ENCODE assay signal across 8 mouse cellular contexts in the genomic region with DNA sequence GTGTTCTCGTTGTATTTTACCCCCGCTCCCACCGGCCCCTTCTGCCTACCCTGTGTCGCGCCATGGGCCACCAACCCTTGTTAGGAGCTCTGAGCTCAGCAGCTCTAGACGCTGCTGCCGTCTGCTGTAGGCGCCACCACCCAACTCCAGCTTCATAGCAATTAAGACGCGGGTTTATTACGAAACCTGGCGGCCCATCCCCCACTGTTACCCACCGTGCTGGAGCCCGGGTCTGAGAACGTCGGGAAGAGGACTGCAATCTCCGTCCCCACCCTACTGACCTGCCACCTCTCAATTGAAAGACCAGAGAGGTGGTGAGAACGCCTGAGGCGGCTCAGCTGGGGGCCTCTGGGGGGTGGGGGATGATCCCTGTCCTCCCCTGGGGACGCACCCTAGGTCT. TPM values are rescaled to one million over a fixed set of nuclear protein-coding genes. Genes with fewer than 3 reads are reported as not detected.
A peak's percentile ranks its signal among the peaks of the same experiment; 100 is the strongest.
DNase-seq lines count a peak whose midpoint lies in the region; ATAC-seq and TF ChIP-seq lines count a peak whose summit lies in the region.

No protein-coding gene starts in this region.

- H3K4me3 ChIP-seq in kidney, adult 2 months (ENCODE audit: insufficient read depth, low read depth, low read length), result no peak overlapping the region
- H3K4me3 ChIP-seq in G1E (ENCODE audit: low read depth, low read length), result peak overlapping the region; percentile 67; the same call in 1 of the 2 replicates
- peak overlapping the region; percentile 42 for H3K4me3 ChIP-seq in forebrain, embryonic 13.5 days
- H3K4me3 ChIP-seq in limb, embryonic 12.5 days (replicated peaks), result peak overlapping the region; percentile 61

- H3K36me3 ChIP-seq in kidney, adult 2 months (ENCODE audit: control insufficient read depth, insufficient read depth, low read length), result no peaks in the 10 kb centered on the region
- H3K36me3 ChIP-seq in G1E (replicated peaks), result no peaks in the 10 kb centered on the region
- no peaks in the 10 kb centered on the region for H3K36me3 ChIP-seq in forebrain, embryonic 13.5 days (ENCODE audit: poor library complexity, severe bottlenecking)
- H3K36me3 ChIP-seq in limb, embryonic 12.5 days, result no peaks in the 10 kb centered on the region

- 15% methylated on average over 20 of the region's 20 CpGs for WGBS in kidney, adult 2 months
- under 1% methylated on average over 20 of the region's 20 CpGs for WGBS in forebrain, embryonic 13.5 days
- under 1% methylated on average over 20 of the region's 20 CpGs for WGBS in limb, embryonic 12.5 days

- peak; percentile 64 for DNase-seq in kidney, postnatal 10 days
- no peak for DNase-seq in kidney, adult 2 months
- DNase-seq in G1E (ENCODE audit: low spot score), result no peak
- peak; percentile 44 for DNase-seq in neural tube, embryonic 10.5 days (ENCODE audit: extremely low spot score, low spot score)
- DNase-seq in urinary bladder, postnatal 4 days (ENCODE audit: low spot score in 2 of 2), result no peak
- DNase-seq in cerebellum, postnatal 36 days, result no peak

- H3K9me3 ChIP-seq in G1E (replicated peaks), result no peaks in the 10 kb centered on the region
- no peaks in the 10 kb centered on the region for H3K9me3 ChIP-seq in forebrain, embryonic 13.5 days (replicated peaks)
- H3K9me3 ChIP-seq in limb, embryonic 12.5 days, result no peaks in the 10 kb centered on the region

- peak overlapping the region; percentile 51 for H3K9ac ChIP-seq in forebrain, embryonic 13.5 days
- H3K9ac ChIP-seq in limb, embryonic 12.5 days (replicated peaks), result 0 out of 2 replicates have a peak overlapping the region, but pooled peaks have one; percentile 45

- no peak for TF ChIP-seq POLR2A in kidney, adult 2 months (IDR thresholded peaks at IDR 0.05; ENCODE audit: low read depth, low read length)

- ATAC-seq in G1E (ENCODE audit: extremely low read depth, insufficient number of reproducible peaks, low FRiP score, poor library complexity, severe bottlenecking), result no peak
- no peak for ATAC-seq in forebrain, embryonic 13.5 days
- ATAC-seq in limb, embryonic 12.5 days (ENCODE audit: insufficient number of reproducible peaks, insufficient read depth, low FRiP score, low TSS enrichment, low read depth), result no peak

- H3K4me2 ChIP-seq in forebrain, embryonic 13.5 days, result peak overlapping the region; percentile 80
- peak overlapping the region; percentile 90 for H3K4me2 ChIP-seq in limb, embryonic 12.5 days

- H3K4me1 ChIP-seq in kidney, adult 2 months (ENCODE audit: control insufficient read depth, insufficient read depth, low read length), result peaks cover 8% of the 10 kb centered on the region; the same call in 1 of the 2 replicates
- peaks cover 73% of the 10 kb centered on the region for H3K4me1 ChIP-seq in G1E (ENCODE audit: insufficient read depth, low read depth, low read length)
- peaks cover 78% of the 10 kb centered on the region for H3K4me1 ChIP-seq in forebrain, embryonic 13.5 days
- H3K4me1 ChIP-seq in limb, embryonic 12.5 days (replicated peaks), result peaks cover 73% of the 10 kb centered on the region

- no peak overlapping the region for H3K27ac ChIP-seq in kidney, adult 2 months (ENCODE audit: insufficient read depth, low read depth, low read length)
- H3K27ac ChIP-seq in forebrain, embryonic 13.5 days, result no peak overlapping the region
- H3K27ac ChIP-seq in limb, embryonic 12.5 days, result no peak overlapping the region

- no peak for TF ChIP-seq CTCF in kidney, adult 2 months (conservative IDR thresholded peaks at IDR 0.05; ENCODE audit: insufficient read depth, insufficient read length, low read depth, low read length)
- TF ChIP-seq CTCF in G1E (IDR thresholded peaks at IDR 0.05; ENCODE audit: low read depth, low read length), result no peak

- no peaks in the 10 kb centered on the region for H3K27me3 ChIP-seq in kidney, adult 2 months (replicated peaks; ENCODE audit: control insufficient read depth, insufficient read depth, low read length)
- H3K27me3 ChIP-seq in G1E (ENCODE audit: insufficient read depth, low read length), result peaks cover 67% of the 10 kb centered on the region
- peaks cover 71% of the 10 kb centered on the region for H3K27me3 ChIP-seq in forebrain, embryonic 13.5 days
- H3K27me3 ChIP-seq in limb, embryonic 12.5 days, result peaks cover 57% of the 10 kb centered on the region

RNA-seq across cellular contexts. Expression of gene Gadd45b, which starts 2.3 kb away (rescaled TPM):
- 10.1 and 11.3 TPM in 2 replicates for polyA plus RNA-seq in kidney, adult 2 months (2012; rRNA removed)
- total RNA-seq in G1E (2014; fragmentation: Nextera tagmentation) (2.1 and 5.7 TPM in 2 replicates), G1E (2017) (1.1 and 1.9 TPM in 2 replicates)
- polyA plus RNA-seq in G1E (2012), result 2.8 and 3.7 TPM in 2 replicates
- 4.9 and 5.1 TPM in 2 replicates for polyA plus RNA-seq in forebrain, embryonic 13.5 days (2015; fragmentation: Nextera tagmentation; extraction: Ambion mirVana)
- 19.4 and 20.6 TPM in 2 replicates for polyA plus RNA-seq in limb, embryonic 12.5 days (2016; fragmentation: Nextera tagmentation; extraction: Ambion mirVana)

RNA-seq across cellular contexts. Expression of gene Lmnb2, which starts 14.2 kb away (rescaled TPM):
- polyA plus RNA-seq in kidney, adult 2 months (2012; rRNA removed), result 8.5 and 10.1 TPM in 2 replicates
- total RNA-seq in G1E (2014; fragmentation: Nextera tagmentation) (3.0 and 3.1 TPM in 2 replicates), G1E (2017) (4.8 and 5.5 TPM in 2 replicates)
- 10.2 and 11.9 TPM in 2 replicates for polyA plus RNA-seq in G1E (2012)
- polyA plus RNA-seq in forebrain, embryonic 13.5 days (2015; fragmentation: Nextera tagmentation; extraction: Ambion mirVana), result 54.0 and 54.9 TPM in 2 replicates
- polyA plus RNA-seq in limb, embryonic 12.5 days (2016; fragmentation: Nextera tagmentation; extraction: Ambion mirVana), result 74.8 and 75.2 TPM in 2 replicates

RNA-seq across cellular contexts. Expression of gene Timm13, which starts 31.4 kb away (rescaled TPM):
- polyA plus RNA-seq in kidney, adult 2 months (2012; rRNA removed), result 375 and 474 TPM in 2 replicates
- 34.0 and 51.2 TPM in 2 replicates for total RNA-seq in G1E (2014; fragmentation: Nextera tagmentation)
- total RNA-seq in G1E (2017), result 70.4 and 75.5 TPM in 2 replicates
- polyA plus RNA-seq in G1E (2012), result 295 and 345 TPM in 2 replicates
- 356 and 364 TPM in 2 replicates for polyA plus RNA-seq in forebrain, embryonic 13.5 days (2015; fragmentation: Nextera tagmentation; extraction: Ambion mirVana)
- 318 and 327 TPM in 2 replicates for polyA plus RNA-seq in limb, embryonic 12.5 days (2016; fragmentation: Nextera tagmentation; extraction: Ambion mirVana)

Comparison
In these comparisons a context has a peak if more than half of its experiments do, and no peak if none do; other contexts are left out.
1. DNase-seq: peak in kidney, postnatal 10 days (single experiment) and neural tube, embryonic 10.5 days (single experiment); none in kidney, adult 2 months (single experiment), G1E (single experiment), urinary bladder, postnatal 4 days (0 of 2) and cerebellum, postnatal 36 days (0 of 2).